Mouse (Mus musculus) forebrain, embryonic 15.5 days (tissue): ENCODE results near the gene Myod1. TPM values are rescaled to one million over a fixed set of nuclear protein-coding genes. Genes with fewer than 3 reads are reported as not detected.

ENCODE experiments used
- ATAC-seq: fragments of 200-750 bp; cut with Nextera tagmentation; replicated peaks from 2 replicates; pipeline ENCODE4 v1.8.0; 2017; ENCODE audit warnings: mild to moderate bottlenecking, moderate TSS enrichment, moderate library complexity
- H3K27ac ChIP-seq: fragments of 300-500 bp; sonication (generic); replicated peaks from 2 replicates; pipeline ENCODE4 v1.5.1; 2015; ENCODE audit warnings: mild to moderate bottlenecking, inconsistent platforms
- H3K27me3 ChIP-seq: fragments of 300-500 bp; sonication (generic); 2 replicates; pipeline ENCODE4 v1.6.1; 2015; ENCODE audit warnings: inconsistent platforms
- H3K36me3 ChIP-seq: fragments of 300-500 bp; sonication (generic); 2 replicates; pipeline ENCODE4 v1.6.1; 2015; ENCODE audit warnings: mild to moderate bottlenecking, inconsistent platforms
- H3K4me1 ChIP-seq: fragments of 300-500 bp; sonication (generic); 2 replicates; pipeline ENCODE4 v1.6.1; 2015; ENCODE audit warnings: inconsistent platforms
- H3K4me2 ChIP-seq: fragments of 300-500 bp; sonication (generic); replicated peaks from 2 replicates; pipeline ENCODE4 v1.6.1; 2015; ENCODE audit warnings: mild to moderate bottlenecking, inconsistent platforms
- H3K4me3 ChIP-seq: fragments of 300-500 bp; sonication (generic); 2 replicates; pipeline ENCODE4 v1.5.1; 2015; ENCODE audit warnings: mild to moderate bottlenecking, inconsistent platforms
- H3K9ac ChIP-seq: fragments of 300-500 bp; sonication (generic); replicated peaks from 2 replicates; pipeline ENCODE4 v1.6.1; 2015; ENCODE audit warnings: mild to moderate bottlenecking, inconsistent platforms
- H3K9me3 ChIP-seq: fragments of 300-500 bp; sonication (generic); 2 replicates; pipeline ENCODE4 v1.6.1; 2016; ENCODE audit warnings: inconsistent platforms
- WGBS: fragments of 180-500 bp; shearing (Covaris S2); methylation state at CpG from one replicate; pipeline ENCODE4 v1.1.7; 2015; ENCODE audit warnings: mixed read lengths; 5-methylcytosine and 5-hydroxymethylcytosine counted together
- polyA plus RNA-seq: library from polyadenylated mRNA; unstranded; fragments of >200 nt; fragmentation: Nextera tagmentation; extraction: Ambion mirVana; gene quantifications from 2 replicates; pipeline ENCODE4 v1.2.1, GENCODE M21; 2015

Myod1 gene
- polyA plus RNA-seq, 1 experiment from 2014 or later = 0.09 TPM

DNA sequence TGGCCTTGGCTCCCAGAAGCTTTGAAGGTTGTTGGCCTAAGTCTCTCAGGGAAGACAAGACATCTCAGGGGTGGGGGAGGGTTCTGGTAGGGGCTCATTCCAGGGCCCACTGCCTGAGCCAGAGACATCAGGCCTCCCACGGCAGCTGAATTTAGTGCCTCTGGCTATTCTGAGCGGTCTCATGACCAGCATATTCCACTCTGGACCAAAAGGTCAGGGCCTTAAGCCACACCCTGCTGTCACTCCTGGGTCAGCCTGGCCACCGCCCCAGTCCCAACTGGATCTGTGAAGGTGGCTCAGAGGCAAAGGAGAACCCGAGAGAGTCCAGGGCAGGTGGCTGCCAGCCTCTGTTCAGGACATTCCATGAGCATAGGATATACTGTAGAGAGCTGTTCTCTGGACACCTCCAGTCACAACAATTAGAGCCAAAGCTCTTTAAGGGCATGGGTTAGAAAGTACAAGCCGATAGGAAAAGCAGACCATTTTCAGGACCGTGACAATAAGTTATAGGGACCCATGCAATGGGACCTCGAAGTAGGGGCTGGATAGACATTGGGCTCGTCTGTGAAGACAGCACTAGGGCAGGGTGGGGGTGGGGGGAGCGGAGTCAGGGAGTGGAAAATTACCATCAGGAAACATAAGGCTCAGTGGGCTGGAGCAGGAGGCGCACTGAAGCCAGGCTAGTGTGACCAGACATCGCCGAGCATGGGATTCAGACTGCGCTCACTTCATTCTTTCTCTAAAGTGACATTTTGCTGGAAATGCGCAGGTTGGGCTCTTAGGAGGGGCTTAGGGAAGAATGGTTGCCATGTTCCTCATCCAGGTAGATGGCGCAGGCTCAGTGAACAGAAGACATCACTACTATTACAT is 27.6 kb downstream of the Myod1 start:
- Histone ChIP-seq H3K4me3 (no peak overlapping the region), H3K9ac (no peak overlapping the region), H3K9me3 (no peaks in the 10 kb centered on the region), H3K36me3 (no peaks in the 10 kb centered on the region), H3K4me1 (peaks cover 27% of the 10 kb centered on the region), H3K27ac (no peak overlapping the region), H3K27me3 (no peaks in the 10 kb centered on the region), H3K4me2 (no peak overlapping the region)
- 86% methylated on average over 15 of the region's 15 CpGs for WGBS
- no peak for ATAC-seq

DNA sequence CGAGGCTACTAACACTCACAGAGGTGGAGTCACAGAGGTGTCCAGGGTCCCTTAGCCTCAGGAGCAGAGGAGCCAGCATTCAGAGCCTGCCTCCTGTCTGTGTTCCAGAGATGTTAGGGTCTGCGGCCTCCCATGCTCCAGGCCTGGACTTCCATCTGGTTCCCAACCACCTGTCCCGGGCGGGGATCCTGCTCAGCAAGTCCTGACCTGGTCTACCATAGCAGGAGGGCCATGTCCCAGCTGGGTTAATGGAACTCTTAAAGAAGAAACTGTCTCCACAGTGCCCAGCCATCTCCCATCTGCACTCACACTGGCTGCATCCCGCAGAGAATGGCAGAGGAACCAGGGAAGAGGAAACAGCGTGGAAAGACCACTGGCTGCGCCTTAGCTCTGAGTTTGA is 28.5 kb downstream of the Myod1 start:
- WGBS = 88% methylated on average over 7 of the region's 7 CpGs
- Histone ChIP-seq H3K4me1 (peaks cover 18% of the 10 kb centered on the region), H3K27ac (no peak overlapping the region), H3K9ac (no peak overlapping the region), H3K27me3 (no peaks in the 10 kb centered on the region), H3K9me3 (no peaks in the 10 kb centered on the region), H3K36me3 (no peaks in the 10 kb centered on the region), H3K4me3 (no peak overlapping the region), H3K4me2 (no peak overlapping the region)
- ATAC-seq = no peak

GRCm38 (mm10) chr7:46408606-46409005 is 32.3 kb downstream of the Myod1 start:
- ATAC-seq = no peak
- Histone ChIP-seq H3K4me3 (no peak overlapping the region), H3K4me2 (no peak overlapping the region), H3K4me1 (no peaks in the 10 kb centered on the region), H3K27ac (no peak overlapping the region), H3K9me3 (no peaks in the 10 kb centered on the region), H3K9ac (no peak overlapping the region), H3K27me3 (no peaks in the 10 kb centered on the region), H3K36me3 (no peaks in the 10 kb centered on the region)
- WGBS = 83% methylated on average over 9 of the region's 9 CpGs

GRCm38 (mm10) chr7:46409204-46409789 is 33.0 kb downstream of the Myod1 start:
- Histone ChIP-seq H3K4me2 (no peak overlapping the region), H3K4me1 (no peaks in the 10 kb centered on the region), H3K27me3 (no peaks in the 10 kb centered on the region), H3K4me3 (no peak overlapping the region), H3K9ac (no peak overlapping the region), H3K36me3 (no peaks in the 10 kb centered on the region), H3K27ac (no peak overlapping the region), H3K9me3 (no peaks in the 10 kb centered on the region)
- ATAC-seq = no peak
- 45% methylated on average over 12 of the region's 12 CpGs for WGBS

- Histone ChIP-seq H3K9me3 (no peaks in the 10 kb centered on the region), H3K36me3 (no peaks in the 10 kb centered on the region), H3K4me3 (no peak overlapping the region), H3K27ac (no peak overlapping the region), H3K9ac (no peak overlapping the region), H3K27me3 (no peaks in the 10 kb centered on the region), H3K4me1 (no peaks in the 10 kb centered on the region), H3K4me2 (no peak overlapping the region)
- WGBS = 75% methylated on average over 6 of the region's 6 CpGs
- no peak for ATAC-seq
Measured at GRCm38 (mm10) chr7:46410727-46411126, 34.5 kb downstream of the Myod1 start.

GRCm38 (mm10) chr7:46412823-46413222 is 36.5 kb downstream of the Myod1 start:
- Histone ChIP-seq H3K9me3 (no peaks in the 10 kb centered on the region), H3K36me3 (no peaks in the 10 kb centered on the region), H3K4me3 (no peak overlapping the region), H3K4me1 (no peaks in the 10 kb centered on the region), H3K9ac (no peak overlapping the region), H3K27me3 (no peaks in the 10 kb centered on the region), H3K27ac (no peak overlapping the region), H3K4me2 (no peak overlapping the region)
- WGBS = 73% methylated on average over 5 of the region's 5 CpGs
- ATAC-seq = no peak

DNA sequence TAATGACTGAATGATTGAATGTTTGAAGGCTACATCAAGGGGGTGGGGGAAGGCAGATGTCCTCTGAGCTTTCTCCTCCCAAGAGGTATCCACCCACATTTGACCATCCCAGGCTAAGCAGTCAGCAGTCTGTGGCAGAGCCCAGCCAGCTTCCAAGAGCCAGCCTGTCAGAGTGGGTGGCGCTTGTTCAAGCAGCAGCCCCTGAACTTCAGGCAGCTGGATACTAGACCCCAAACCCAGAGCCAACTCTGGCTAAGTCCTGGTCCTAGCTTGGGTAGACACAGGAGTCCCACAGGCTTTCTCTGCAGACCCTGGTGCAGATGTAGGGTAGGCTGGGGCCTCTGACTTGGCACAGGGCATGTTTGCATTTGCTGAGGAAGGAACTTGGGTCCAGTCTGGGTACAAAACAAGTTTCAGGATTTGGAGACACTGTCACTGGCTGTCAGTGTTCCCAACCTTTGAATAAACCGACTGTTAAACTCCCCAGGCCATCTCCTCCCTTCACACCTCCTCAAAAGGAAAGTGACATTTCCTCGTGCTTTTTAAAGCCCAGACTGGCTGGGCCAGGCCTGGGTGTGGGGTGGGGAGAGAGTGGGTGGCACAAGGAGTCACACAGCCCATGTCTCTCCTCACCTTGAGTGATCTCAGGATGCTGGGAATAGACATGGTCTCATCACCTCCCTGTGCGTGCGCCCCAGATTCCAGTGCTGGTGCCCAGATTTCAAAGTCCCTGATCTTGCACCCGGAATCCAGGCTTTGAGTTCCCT is 37.9 kb downstream of the Myod1 start:
- no peak overlapping the region for H3K9ac ChIP-seq
- no peaks in the 10 kb centered on the region for H3K27me3 ChIP-seq
- H3K9me3 ChIP-seq = no peaks in the 10 kb centered on the region
- no peak overlapping the region for H3K4me2 ChIP-seq
- WGBS = 80% methylated on average over 6 of the region's 6 CpGs
- no peak for ATAC-seq
- no peak overlapping the region for H3K4me3 ChIP-seq
- H3K36me3 ChIP-seq = no peaks in the 10 kb centered on the region
- 0 out of 2 replicates have a peak, but pooled peaks cover 4% of the 10 kb centered on the region for H3K4me1 ChIP-seq
- H3K27ac ChIP-seq = no peak overlapping the region

- H3K4me3 ChIP-seq = no peak overlapping the region
- 0 out of 2 replicates have a peak overlapping the region, but pooled peaks have one; percentile 17 for H3K27ac ChIP-seq
- H3K9me3 ChIP-seq = no peaks in the 10 kb centered on the region
Measured at GRCm38 (mm10) chr7:46415818-46416425, 39.6 kb downstream of the Myod1 start.

GRCm38 (mm10) chr7:46417467-46417866 is 41.2 kb downstream of the Myod1 start:
- 76% methylated on average over 7 of the region's 7 CpGs for WGBS
- no peak overlapping the region for H3K9ac ChIP-seq

More at GRCm38 (mm10) chr7:46415818-46416425, 39.6 kb downstream of the Myod1 start:
- 0 out of 2 replicates have a peak, but pooled peaks cover 4% of the 10 kb centered on the region for H3K4me1 ChIP-seq
- H3K4me2 ChIP-seq = no peak overlapping the region
- WGBS = 69% methylated on average over 14 of the region's 14 CpGs
- H3K9ac ChIP-seq = no peak overlapping the region
- ATAC-seq = no peak
- H3K36me3 ChIP-seq = no peaks in the 10 kb centered on the region
- no peaks in the 10 kb centered on the region for H3K27me3 ChIP-seq

DNA sequence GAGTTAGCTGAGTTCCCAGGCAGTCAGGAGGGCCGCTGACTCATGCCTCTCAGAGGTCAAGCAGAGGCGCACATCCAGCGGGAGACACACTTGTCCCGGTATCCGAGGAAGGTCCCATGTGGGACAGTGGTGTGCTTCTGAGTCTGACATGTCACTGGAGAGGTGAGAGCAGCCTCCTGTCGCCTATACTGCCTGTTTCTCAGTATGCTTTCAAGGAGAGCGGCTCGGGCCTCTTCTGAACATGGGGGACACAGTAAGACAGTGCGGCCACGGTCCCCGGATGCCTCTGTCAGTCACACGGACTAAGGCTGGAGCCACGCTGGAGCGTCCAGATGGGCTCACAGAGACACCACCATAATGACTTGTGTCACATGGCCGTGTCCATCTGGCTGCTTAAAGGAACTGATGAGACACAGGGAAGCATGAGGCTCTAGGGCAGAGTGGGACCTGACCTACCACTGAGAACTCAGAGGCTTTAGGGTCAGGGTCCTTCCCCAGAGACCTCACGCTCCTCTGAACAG is 41.9 kb downstream of the Myod1 start:
- no peaks in the 10 kb centered on the region for H3K9me3 ChIP-seq
- H3K27ac ChIP-seq = no peak overlapping the region
- 79% methylated on average over 16 of the region's 16 CpGs for WGBS
- H3K4me2 ChIP-seq = no peak overlapping the region
- H3K36me3 ChIP-seq = no peaks in the 10 kb centered on the region
- no peak for ATAC-seq
- H3K4me1 ChIP-seq = peaks cover 24% of the 10 kb centered on the region
- H3K27me3 ChIP-seq = no peaks in the 10 kb centered on the region
- no peak overlapping the region for H3K9ac ChIP-seq
- H3K4me3 ChIP-seq = no peak overlapping the region

More at GRCm38 (mm10) chr7:46417467-46417866, 41.2 kb downstream of the Myod1 start:
- ATAC-seq = no peak
- Histone ChIP-seq H3K36me3 (no peaks in the 10 kb centered on the region), H3K27me3 (no peaks in the 10 kb centered on the region), H3K9me3 (no peaks in the 10 kb centered on the region), H3K27ac (no peak overlapping the region), H3K4me2 (no peak overlapping the region), H3K4me1 (peaks cover 17% of the 10 kb centered on the region), H3K4me3 (no peak overlapping the region)

GRCm38 (mm10) chr7:46421535-46421934 is 45.3 kb downstream of the Myod1 start:
- Histone ChIP-seq H3K27ac (peak overlapping the region; percentile 69), H3K4me2 (no peak overlapping the region), H3K27me3 (no peaks in the 10 kb centered on the region), H3K9ac (no peak overlapping the region), H3K9me3 (no peaks in the 10 kb centered on the region), H3K36me3 (no peaks in the 10 kb centered on the region), H3K4me3 (no peak overlapping the region), H3K4me1 (peaks cover 45% of the 10 kb centered on the region)
- 57% methylated on average over 5 of the region's 5 CpGs for WGBS
- ATAC-seq = no peak
